Mouse (Mus musculus) kidney, adult 2 months (tissue): ENCODE measurements around the gene Mns1.

Experiments
- CTCF ChIP-seq: fragments of 200-500 bp; conservative IDR thresholded peaks from 2 replicates; pipeline ENCODE4 v1.5.1; 2011; ENCODE audit warnings: low read depth, mild to moderate bottlenecking, control low read depth, low read length, moderate library complexity, mixed read lengths; ENCODE audit not compliant: insufficient read depth, insufficient read length
- POLR2A ChIP-seq: fragments of 200-500 bp; IDR thresholded peaks from one replicate; pipeline ENCODE4 v1.6.1; 2011; ENCODE audit warnings: low read depth, low read length, control low read depth

DNA sequence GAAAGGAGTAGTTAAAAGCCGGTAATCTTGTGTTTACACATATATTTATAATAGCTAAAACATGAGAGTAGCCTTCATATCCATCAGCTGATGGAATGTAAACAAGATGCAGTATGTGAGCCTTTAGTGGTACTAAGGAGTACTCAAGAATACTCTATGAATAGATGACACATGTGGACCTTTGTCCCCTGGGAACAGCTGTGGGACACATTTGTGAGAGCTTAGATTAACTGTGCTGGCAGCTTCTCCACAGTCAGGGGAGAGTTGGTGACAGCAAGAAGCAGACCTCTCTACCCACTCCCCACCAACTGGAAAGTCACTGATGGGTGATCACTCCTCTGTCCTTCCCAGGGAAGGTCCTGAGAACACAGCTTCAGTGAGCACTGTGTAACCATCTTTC lies 12.6 kb downstream of the Mns1 start:
- TF ChIP-seq CTCF (no peak), POLR2A (no peak)
